Mouse (Mus musculus): ENCODE data around the gene Chil1.
A peak's percentile ranks its signal among the peaks of the same experiment; 100 is the strongest.

Chil1 gene

GRCm38 (mm10) chr1:134231270-134231669 lies 49.3 kb downstream of the Chil1 start:
- no peak for DNase-seq (ENCODE audit: low read depth)

DNA sequence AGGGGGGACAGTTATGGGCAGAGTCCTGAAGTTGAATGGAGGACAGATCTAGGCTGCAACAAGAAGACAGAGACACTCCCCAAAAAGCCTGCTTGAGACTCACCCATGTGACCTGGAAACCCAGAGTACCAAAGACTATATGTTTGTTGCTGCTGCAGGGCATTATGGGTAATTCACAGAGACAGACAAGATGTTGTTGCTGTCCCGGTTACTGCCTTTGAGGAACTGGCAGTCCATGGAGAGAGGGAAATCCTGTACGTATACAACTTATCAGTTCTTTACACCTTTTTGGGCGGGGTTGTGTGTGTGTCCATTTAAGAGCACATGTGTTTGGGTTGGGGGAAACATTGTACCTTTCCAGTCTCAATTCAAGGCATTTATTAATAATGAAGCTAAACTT lies 49.7 kb downstream of the Chil1 start:
- DNase-seq (ENCODE audit: low read depth), result no peak

DNA sequence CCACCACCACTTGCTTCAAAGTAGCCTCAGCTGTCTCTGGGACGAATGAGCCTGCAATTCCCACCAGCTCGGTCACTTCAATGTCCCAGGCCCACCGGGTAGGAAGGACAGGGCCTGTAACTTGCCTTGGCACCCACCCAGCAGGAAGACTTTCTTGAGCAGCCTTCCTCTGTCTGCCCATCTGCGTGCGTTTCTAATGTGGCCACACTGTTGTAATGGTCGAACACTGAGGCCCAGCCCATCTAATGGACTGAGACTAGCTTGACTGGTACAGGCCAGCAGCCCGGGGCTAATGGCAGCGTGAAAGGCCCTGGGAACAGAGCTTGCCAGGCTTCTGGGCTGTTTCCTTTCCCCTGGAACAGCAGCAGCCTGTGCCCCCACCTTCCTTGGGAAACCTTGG lies 50.4 kb downstream of the Chil1 start:
- DNase-seq (ENCODE audit: low read depth), result no peak

DNA sequence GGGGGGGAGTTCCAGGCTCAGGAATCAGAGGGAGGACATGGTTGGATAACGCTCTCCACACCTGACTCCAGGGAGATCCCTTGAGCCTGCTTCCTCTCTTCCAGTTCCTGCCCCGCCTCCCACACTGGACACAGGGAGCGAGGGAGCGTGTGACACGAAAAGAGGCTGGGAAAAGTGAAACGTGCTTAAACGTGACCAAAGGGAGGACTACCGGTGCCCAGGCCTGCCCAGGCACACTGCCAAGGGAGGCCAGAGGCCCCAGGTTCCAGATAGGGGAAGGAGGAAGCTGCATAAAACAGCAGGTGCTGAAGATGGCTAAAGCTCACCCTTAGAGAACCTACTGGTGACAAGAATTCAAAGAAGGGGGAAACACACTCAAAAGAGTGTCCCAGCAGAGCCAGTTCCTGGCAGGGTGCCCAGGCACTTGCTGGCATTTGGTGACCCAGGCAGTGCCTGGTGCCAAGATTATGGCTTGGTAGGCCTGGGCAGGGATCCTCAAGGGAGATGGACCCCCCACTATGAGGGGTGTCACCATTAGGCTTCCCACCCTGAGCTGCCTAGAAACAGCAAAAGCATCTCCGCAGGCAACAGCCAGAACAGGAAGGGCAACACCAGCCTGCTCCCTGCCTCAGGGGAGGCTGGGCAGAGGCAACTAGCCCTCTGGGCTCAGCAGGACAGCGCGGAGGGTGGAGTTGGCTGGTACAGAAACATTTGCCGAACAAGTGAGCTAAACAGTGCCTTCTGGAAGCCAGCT lies 51.0 kb downstream of the Chil1 start:
- no peak for DNase-seq (ENCODE audit: low read depth)

DNA sequence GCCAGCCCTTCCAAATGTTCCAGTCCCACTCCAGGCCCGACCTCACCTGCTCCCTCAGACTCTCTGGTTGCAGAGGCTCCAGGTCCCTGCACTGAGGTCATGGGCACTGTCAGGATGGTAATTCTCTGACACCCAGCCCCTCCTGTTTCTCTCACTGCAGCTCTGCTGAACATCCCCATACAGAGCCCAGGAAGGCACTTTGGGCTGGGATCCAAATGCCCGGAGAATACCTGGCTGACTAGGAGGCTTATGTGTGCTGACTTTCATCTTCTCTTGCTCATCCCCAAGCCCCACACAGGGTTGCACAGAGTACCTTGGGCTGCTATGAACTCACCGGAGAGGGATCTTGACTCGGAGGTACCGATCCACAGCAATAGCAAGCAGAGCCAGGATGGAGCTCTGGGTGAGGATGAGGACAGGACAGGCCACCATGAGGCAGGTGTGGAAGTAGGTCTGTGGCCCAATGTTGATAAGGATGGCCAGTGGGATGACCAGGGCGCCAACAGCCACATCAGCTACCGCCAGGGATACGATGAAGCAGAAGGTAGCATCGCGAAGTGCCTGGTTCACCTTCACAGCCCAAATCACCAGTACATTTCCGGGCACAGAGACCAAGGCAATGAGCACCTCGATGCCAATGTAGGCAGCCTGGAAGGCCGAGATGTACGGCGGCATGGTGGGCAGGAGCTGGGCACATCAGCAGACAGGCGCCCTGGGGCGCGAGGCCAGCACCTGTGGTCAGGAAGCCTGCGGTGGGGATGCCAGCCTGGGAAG lies 51.9 kb downstream of the Chil1 start:
- DNase-seq (ENCODE audit: low read depth), result no peak

DNA sequence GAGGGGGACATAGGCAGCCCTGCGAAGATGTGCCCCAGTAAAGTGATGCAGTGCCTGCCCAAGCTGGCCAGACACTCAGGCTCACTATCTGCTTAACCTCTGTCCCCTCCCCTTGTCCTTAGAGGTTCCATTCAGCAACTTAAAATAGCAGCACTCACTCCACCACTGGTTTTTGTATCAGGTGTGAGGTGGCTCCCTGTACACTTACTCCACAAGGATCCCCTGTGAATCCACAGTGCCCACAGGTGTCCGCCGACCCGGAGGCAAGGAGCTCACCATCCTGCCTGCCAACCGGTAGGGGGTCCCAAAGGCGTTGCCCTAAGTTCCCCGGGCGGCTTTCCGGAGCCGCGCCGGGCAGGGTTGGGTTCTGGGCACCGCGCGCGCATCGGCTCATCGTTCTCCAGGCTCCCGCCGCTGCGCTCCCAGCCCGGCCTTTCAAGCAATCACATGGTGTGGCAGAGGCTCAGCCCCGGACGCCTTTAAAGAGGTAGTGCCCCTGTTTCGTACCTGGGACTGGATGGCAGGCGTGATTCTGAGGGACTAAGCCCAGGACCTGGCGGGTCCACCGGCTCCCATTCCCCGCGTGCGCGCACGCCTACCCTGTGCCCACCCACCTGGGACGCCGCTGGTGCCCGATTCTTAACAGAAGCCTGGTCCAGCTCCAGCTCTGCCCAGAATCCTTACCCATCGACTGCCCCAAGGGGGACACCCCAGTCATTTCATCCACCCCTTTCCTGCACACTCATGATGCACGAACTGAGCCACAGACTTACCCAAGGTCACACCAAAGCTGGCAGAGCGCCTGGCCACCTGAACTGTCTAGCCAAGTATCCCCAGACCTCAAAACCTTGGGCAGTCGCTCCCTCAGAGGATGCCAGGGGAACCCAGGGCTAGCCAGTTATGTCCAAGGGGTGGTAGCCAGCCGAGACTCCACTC lies 52.7 kb downstream of the Chil1 start:
- DNase-seq (ENCODE audit: low read depth), result peak; percentile 1

GRCm38 (mm10) chr1:134235391-134235921 lies 53.5 kb downstream of the Chil1 start, which contains the start of gene Adora1:
Gene Adora1, minus strand, starts transcription at chr1:134235431.
- DNase-seq (ENCODE audit: low read depth), result no peak

DNA sequence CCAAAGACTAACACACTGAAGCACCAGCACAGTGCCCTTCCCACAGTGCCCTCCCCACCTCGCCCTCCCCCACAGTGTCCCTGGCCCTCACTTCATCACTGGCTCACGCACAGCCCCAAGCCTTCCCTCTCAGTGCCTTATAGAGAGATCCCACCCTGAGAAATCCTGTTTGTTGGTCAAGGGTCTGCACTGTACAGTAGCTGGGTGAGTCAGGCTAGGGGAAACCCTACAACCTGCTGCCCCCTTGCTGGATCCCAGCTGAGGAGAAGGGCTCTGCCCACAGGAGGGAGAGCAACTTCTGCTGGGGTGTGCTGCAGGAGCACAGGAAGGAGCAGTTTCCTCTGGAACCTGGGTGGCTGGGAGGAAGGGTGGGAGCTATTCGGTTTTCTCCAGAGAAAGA lies 54.2 kb downstream of the Chil1 start:
- no peak for DNase-seq (ENCODE audit: low read depth)

DNA sequence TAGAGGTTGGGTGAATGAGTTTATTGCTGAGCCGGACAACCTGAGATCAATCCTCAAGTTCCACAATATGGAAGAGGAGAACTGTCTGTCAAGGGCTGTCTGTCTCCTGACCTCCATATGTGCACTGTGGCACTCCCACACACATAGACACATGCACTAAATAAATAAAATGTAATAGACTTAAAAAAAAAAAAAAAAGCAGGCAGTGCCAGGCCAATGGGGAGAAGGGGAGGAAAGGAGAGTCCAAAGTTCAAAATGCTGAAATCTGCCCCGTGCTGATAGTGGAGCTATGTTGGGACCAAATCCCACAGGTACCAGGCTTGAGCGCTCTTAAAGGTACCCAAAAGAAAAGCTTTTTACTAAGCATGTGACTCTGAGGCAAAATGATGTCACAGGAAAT lies 55.5 kb downstream of the Chil1 start:
- no peak for DNase-seq (ENCODE audit: low read depth)

Data from induced T-regulatory cell, adult 2 months (primary cell).